Mouse (Mus musculus) megakaryocyte, embryonic 14.5 days (primary cell): ENCODE results near the gene Rpl10-ps3. TPM values are rescaled to one million over a fixed set of nuclear protein-coding genes. Genes with fewer than 3 reads are reported as not detected.
A peak's percentile ranks its signal among the peaks of the same experiment; 100 is the strongest.

Experiments
- H3K27me3 ChIP-seq: replicated peaks from 2 replicates; pipeline ENCODE3; 2012; ENCODE audit warnings: inconsistent platforms
- H3K36me3 ChIP-seq: replicated peaks from 2 replicates; pipeline ENCODE3; 2012; ENCODE audit warnings: low read length, inconsistent platforms, mixed read lengths
- H3K4me1 ChIP-seq: 2 replicates; pipeline ENCODE4 v1.6.1; 2012; ENCODE audit warnings: inconsistent platforms
- H3K4me3 ChIP-seq: replicated peaks from 2 replicates; pipeline ENCODE3; 2012; ENCODE audit warnings: moderate library complexity, mild to moderate bottlenecking, inconsistent platforms
- H3K9me3 ChIP-seq: 2 replicates; pipeline ENCODE4 v1.6.1; 2012; ENCODE audit warnings: inconsistent platforms
- FLI1 ChIP-seq: IDR thresholded peaks from 2 replicates; pipeline ENCODE4 v1.6.1; 2012; ENCODE audit warnings: low read length, inconsistent platforms, mixed read lengths
- GATA1 ChIP-seq: IDR thresholded peaks from 3 replicates; pipeline ENCODE4 v1.6.1; 2012; ENCODE audit warnings: mixed read lengths, low read length, inconsistent platforms, borderline replicate concordance
- polyA plus RNA-seq: library from polyadenylated mRNA; stranded (reverse); fragments of >175 nt; gene quantifications from 2 replicates; pipeline ENCODE4 v1.2.3, GENCODE M21; 2012; ENCODE audit warnings: low replicate concordance; ENCODE audit not compliant: insufficient read depth

Gene Rpl10-ps3
- polyA plus RNA-seq: 40.3 TPM in 1 of 2 replicates, not detected in the other

DNA sequence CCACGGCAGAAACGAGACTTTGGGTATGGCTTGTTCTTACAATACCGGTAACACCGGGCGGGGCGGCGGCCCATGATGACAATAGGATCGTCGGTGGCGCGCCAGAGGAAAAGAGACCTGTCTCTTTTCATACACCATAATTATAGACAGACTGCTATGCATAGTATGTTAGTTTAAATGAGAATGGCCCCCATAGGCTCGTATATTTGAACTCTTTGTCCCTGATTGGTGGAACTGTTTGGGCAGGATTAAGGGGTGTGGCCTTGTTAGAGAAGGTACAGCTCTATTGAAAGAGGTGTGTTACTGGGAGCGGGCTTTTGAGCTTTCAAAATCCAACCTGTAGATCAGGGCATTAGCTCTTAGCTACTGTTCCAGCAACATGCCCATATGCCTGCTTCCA, at the start of gene Rpl10-ps3:
Rpl10-ps3 (minus strand) TSS at position 101 of the 400 bp plus-strand sequence.
- TF ChIP-seq GATA1 (no peak), FLI1 (no peak)
- Histone ChIP-seq H3K27me3 (no peaks in the 10 kb centered on the region), H3K4me1 (no peaks in the 10 kb centered on the region), H3K36me3 (no peaks in the 10 kb centered on the region), H3K9me3 (peaks cover 19% of the 10 kb centered on the region), H3K4me3 (no peak within 1 kb of the TSS)

GRCm38 (mm10) chr9:50375598-50375997, 30.8 kb upstream of the Rpl10-ps3 start:
- peaks cover 5% of the 10 kb centered on the region for H3K9me3 ChIP-seq
- H3K36me3 ChIP-seq: no peaks in the 10 kb centered on the region
- no peaks in the 10 kb centered on the region for H3K4me1 ChIP-seq
- H3K4me3 ChIP-seq: no peak overlapping the region
- H3K27me3 ChIP-seq: peaks cover 4% of the 10 kb centered on the region
- TF ChIP-seq GATA1 (no peak), FLI1 (no peak)

GRCm38 (mm10) chr9:50374666-50375065, 29.9 kb upstream of the Rpl10-ps3 start:
- Histone ChIP-seq H3K4me1 (no peaks in the 10 kb centered on the region), H3K27me3 (peaks cover 4% of the 10 kb centered on the region), H3K36me3 (no peaks in the 10 kb centered on the region), H3K4me3 (no peak overlapping the region), H3K9me3 (peaks cover 5% of the 10 kb centered on the region)
- TF ChIP-seq FLI1: no peak

DNA sequence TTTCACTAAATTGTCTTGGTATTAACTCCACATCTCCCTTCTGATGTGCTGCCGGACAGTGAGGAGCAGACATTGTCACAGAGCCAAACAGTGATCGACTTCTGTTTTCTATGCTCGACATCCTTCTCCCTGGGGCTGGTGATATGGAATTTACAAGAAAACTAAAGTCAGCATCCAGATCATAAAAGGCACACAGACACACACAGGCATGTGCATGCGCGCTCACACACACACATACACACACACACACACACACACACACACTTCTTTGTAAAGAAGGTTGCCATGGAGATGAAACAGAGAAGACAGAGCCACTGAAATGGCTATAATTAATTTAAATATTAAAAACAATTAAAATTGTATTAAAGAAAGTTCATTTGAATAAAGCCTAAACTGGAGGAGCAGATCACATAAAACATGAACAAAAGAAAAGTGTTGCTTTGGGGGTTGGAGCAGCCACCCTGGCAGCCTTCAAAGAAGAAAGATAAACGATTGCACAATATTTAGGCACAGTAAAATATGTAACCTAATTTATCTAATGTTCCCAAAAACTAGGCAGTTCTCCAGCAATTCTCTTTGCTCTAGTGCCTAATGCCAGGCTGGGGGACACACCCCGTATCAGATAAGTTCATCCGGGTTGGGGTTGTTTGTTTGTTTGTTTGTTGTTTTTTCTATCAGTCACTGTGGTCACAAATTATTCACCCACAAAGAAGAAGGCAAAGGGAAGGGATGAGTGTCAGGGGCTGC, 24.0 kb upstream of the Rpl10-ps3 start:
- Histone ChIP-seq H3K27me3 (peaks cover 2% of the 10 kb centered on the region), H3K4me1 (peaks cover 7% of the 10 kb centered on the region)
- no peak for TF ChIP-seq GATA1
- no peak for TF ChIP-seq FLI1

GRCm38 (mm10) chr9:50365059-50365780, 20.5 kb upstream of the Rpl10-ps3 start:
- Histone ChIP-seq H3K4me1 (peaks cover 12% of the 10 kb centered on the region), H3K4me3 (no peak overlapping the region), H3K36me3 (no peaks in the 10 kb centered on the region), H3K27me3 (peaks cover 2% of the 10 kb centered on the region), H3K9me3 (no peaks in the 10 kb centered on the region)
- TF ChIP-seq FLI1: no peak
- no peak for TF ChIP-seq GATA1

More for the DNA sequence above, 24.0 kb upstream of the Rpl10-ps3 start:
- H3K4me3 ChIP-seq: no peak overlapping the region
- H3K9me3 ChIP-seq: no peaks in the 10 kb centered on the region
- no peaks in the 10 kb centered on the region for H3K36me3 ChIP-seq

DNA sequence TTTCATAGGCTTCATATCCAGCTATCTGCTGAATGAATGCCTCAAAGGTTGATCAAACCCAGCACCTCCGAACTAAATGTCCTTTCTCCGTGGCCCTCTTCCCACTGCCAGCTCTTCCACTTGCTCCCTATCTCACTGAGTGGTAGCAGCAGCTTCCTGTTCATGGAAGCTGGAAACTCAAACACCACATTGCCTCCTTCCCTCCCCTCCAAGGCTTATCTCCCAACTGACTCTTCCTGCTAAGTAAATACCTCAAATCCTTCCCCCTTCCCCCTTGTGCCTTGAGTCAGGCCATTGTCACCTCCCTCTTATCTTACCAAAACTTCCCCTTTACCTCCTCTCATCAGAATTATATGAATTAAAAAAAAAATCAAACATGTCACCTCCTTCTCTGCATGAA, 19.2 kb upstream of the Rpl10-ps3 start:
- peaks cover 2% of the 10 kb centered on the region for H3K27me3 ChIP-seq
- TF ChIP-seq GATA1: no peak
- TF ChIP-seq FLI1: no peak

DNA sequence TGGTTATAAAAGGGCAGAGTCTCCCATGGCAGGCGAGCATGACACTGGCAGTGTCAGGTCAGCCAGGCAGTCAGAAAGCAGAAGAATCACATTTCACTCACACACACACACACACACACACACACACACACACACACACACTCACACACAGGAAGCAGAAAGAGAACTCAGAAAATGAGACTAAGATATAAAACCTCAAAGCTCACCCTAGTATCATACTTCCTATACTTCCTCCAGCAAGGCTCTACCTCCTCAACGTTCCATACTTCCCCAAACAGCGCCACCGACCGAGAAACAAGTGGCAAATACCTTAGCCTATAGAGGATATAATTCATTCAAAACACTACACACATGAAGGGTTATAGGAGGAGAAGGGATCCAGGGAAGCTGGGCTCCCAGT, 18.5 kb upstream of the Rpl10-ps3 start:
- Histone ChIP-seq H3K9me3 (no peaks in the 10 kb centered on the region), H3K4me1 (peaks cover 12% of the 10 kb centered on the region), H3K27me3 (peaks cover 2% of the 10 kb centered on the region), H3K4me3 (no peak overlapping the region), H3K36me3 (no peaks in the 10 kb centered on the region)
- TF ChIP-seq FLI1 (no peak), GATA1 (no peak)

More for the DNA sequence above, 19.2 kb upstream of the Rpl10-ps3 start:
- Histone ChIP-seq H3K4me1 (peaks cover 12% of the 10 kb centered on the region), H3K36me3 (no peaks in the 10 kb centered on the region), H3K4me3 (peak overlapping the region; percentile 30), H3K9me3 (no peaks in the 10 kb centered on the region)

DNA sequence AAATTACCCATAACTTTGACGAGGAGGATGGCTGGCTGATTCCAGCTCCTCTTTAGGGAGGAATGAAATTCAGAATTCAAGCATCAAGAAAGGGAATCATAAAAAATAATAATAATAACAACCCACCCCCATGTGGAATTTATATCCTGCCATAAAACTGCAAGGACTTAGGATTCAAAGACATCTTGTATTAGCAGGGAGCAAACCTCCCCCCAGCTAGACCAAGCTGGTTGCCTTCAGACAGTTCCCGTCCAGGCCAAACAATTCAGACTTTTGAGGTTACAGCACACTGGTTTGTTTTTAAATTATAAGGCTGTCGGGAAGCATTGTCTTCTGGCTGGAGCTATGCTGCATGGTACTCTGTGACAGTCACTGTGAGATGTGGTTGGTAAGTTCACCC, 17.8 kb upstream of the Rpl10-ps3 start:
- peaks cover 2% of the 10 kb centered on the region for H3K27me3 ChIP-seq
- H3K4me3 ChIP-seq: no peak overlapping the region
- no peaks in the 10 kb centered on the region for H3K9me3 ChIP-seq
- H3K4me1 ChIP-seq: peaks cover 12% of the 10 kb centered on the region
- TF ChIP-seq GATA1 (no peak), FLI1 (no peak)
- H3K36me3 ChIP-seq: no peaks in the 10 kb centered on the region

DNA sequence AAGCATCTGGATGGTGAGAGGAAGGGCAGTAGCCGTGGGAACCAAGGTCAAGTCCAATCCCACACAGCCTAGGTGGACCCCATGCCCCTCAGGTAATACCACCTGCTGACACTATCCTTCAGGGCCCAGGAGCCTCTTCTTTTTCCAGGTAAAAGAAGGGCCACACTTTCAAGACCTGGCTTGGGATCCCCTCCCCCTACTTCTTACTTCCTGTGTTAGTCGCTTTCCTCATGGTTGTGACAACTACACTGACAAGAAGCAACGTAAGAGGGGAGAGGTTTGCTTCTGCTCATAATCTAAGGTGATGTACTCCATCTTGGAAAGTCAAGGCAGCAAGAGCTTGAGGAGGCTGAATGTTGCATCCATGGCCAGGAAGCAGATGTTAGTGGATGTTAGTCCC, 15.6 kb upstream of the Rpl10-ps3 start:
- no peaks in the 10 kb centered on the region for H3K36me3 ChIP-seq
- H3K4me1 ChIP-seq: peaks cover 12% of the 10 kb centered on the region
- H3K9me3 ChIP-seq: no peaks in the 10 kb centered on the region
- no peaks in the 10 kb centered on the region for H3K27me3 ChIP-seq
- H3K4me3 ChIP-seq: no peak overlapping the region
- TF ChIP-seq GATA1 (no peak), FLI1 (no peak)

DNA sequence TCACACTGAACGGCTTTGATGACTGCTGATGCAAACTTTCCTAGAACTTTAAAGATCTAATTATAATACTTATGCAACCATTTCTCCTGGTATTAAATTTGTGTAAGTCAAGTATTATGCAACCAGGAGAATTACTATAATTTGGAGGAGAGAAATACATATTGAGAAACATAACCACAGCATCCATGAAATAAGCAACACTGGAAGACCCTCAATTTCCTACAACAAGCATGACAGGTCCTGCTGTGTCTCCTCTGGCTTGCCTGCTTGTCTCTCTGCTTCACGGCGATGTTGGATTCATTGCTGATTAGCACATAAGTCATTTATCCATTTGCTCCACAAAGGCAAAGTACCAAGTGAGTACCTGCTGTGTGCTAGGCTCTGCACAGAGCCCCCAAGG, 12.6 kb upstream of the Rpl10-ps3 start:
- Histone ChIP-seq H3K4me1 (no peaks in the 10 kb centered on the region), H3K4me3 (no peak overlapping the region), H3K27me3 (no peaks in the 10 kb centered on the region), H3K9me3 (no peaks in the 10 kb centered on the region), H3K36me3 (no peaks in the 10 kb centered on the region)
- no peak for TF ChIP-seq GATA1
- TF ChIP-seq FLI1: no peak
